Mouse (Mus musculus): ENCODE measurements at regions not wholly inside any gene's neighbourhood (a gene's known extent, or its start where the extent isn't known, plus 50 kb on each side); places are given as distances from the start of the nearest gene placed in this dataset.

- WGBS: 70% methylated on average over 5 of the region's 5 CpGs
- H3K27me3 ChIP-seq (replicated peaks; ENCODE audit: control insufficient read depth, insufficient read depth, low read length): no peaks in the 10 kb centered on the region
- no peak overlapping the region for H3K9ac ChIP-seq (ENCODE audit: low read depth, low read length)
- H3K4me2 ChIP-seq: no peak overlapping the region
- no peaks in the 10 kb centered on the region for H3K36me3 ChIP-seq (ENCODE audit: control insufficient read depth, insufficient read depth, low read length)
- no peaks in the 10 kb centered on the region for H3K9me3 ChIP-seq (ENCODE audit: control insufficient read depth, low read length)
- ATAC-seq (replicated peaks; ENCODE audit: low FRiP score) (no peak), DNase-seq (ENCODE audit: low spot score) (no peak)
- H3K27ac ChIP-seq (ENCODE audit: low read depth, low read length): no peak overlapping the region
- H3K4me3 ChIP-seq (ENCODE audit: low read depth, low read length): no peak overlapping the region
- peaks cover 3% of the 10 kb centered on the region for H3K4me1 ChIP-seq (replicated peaks; ENCODE audit: control insufficient read depth, insufficient read depth, low read length)
Observed at GRCm38 (mm10) chr19:21174636-21175035, 97.4 kb upstream of the Zfand5 start.

GRCm38 (mm10) chr19:21173896-21174483 lies 98.1 kb upstream of the Zfand5 start:
- 32% methylated on average over 5 of the region's 5 CpGs for WGBS
- DNase-seq (ENCODE audit: low spot score): no peak
- no peak overlapping the region for H3K27ac ChIP-seq (ENCODE audit: low read depth, low read length)

GRCm38 (mm10) chr19:21171191-21171590 lies 100.9 kb upstream of the Zfand5 start:
- 41% methylated on average over 2 of the region's 2 CpGs for WGBS
- no peaks in the 10 kb centered on the region for H3K36me3 ChIP-seq (ENCODE audit: control insufficient read depth, insufficient read depth, low read length)
- peaks cover 3% of the 10 kb centered on the region for H3K4me1 ChIP-seq (replicated peaks; ENCODE audit: control insufficient read depth, insufficient read depth, low read length)
- H3K4me2 ChIP-seq: no peak overlapping the region
- H3K9ac ChIP-seq (ENCODE audit: low read depth, low read length): no peak overlapping the region
- H3K27me3 ChIP-seq (replicated peaks; ENCODE audit: control insufficient read depth, insufficient read depth, low read length): no peaks in the 10 kb centered on the region
- no peaks in the 10 kb centered on the region for H3K9me3 ChIP-seq (ENCODE audit: control insufficient read depth, low read length)
- H3K4me3 ChIP-seq (ENCODE audit: low read depth, low read length): no peak overlapping the region
- ATAC-seq (replicated peaks; ENCODE audit: low FRiP score) (no peak), DNase-seq (ENCODE audit: low spot score) (no peak)
- no peak overlapping the region for H3K27ac ChIP-seq (ENCODE audit: low read depth, low read length)

More at GRCm38 (mm10) chr19:21173896-21174483, 98.1 kb upstream of the Zfand5 start:
- Histone ChIP-seq H3K9ac (ENCODE audit: low read depth, low read length) (no peak overlapping the region), H3K36me3 (ENCODE audit: control insufficient read depth, insufficient read depth, low read length) (no peaks in the 10 kb centered on the region), H3K27me3 (replicated peaks; ENCODE audit: control insufficient read depth, insufficient read depth, low read length) (no peaks in the 10 kb centered on the region), H3K4me3 (ENCODE audit: low read depth, low read length) (no peak overlapping the region), H3K4me1 (replicated peaks; ENCODE audit: control insufficient read depth, insufficient read depth, low read length) (peaks cover 3% of the 10 kb centered on the region), H3K9me3 (ENCODE audit: control insufficient read depth, low read length) (no peaks in the 10 kb centered on the region), H3K4me2 (no peak overlapping the region)
- no peak for ATAC-seq (replicated peaks; ENCODE audit: low FRiP score)

DNA sequence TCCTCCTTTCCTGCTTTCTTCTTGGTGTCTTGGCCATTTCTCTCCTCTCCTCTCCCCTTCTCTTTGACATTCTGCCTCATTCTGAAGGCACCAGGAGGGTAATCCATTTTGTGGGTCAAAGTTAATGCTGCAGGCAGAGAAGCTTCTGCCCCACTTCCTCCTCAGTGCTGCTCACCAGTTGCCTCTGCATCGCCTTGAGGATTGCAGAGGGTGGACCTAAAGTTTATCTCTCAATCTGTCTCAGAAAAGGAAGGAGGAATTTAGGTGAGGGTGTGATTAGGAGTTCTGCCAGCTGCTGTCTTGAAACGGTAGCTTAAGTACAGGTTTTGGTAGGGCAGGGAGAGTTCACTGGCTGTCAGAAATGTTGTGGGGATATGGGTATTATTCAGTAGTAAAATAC lies 101.3 kb upstream of the Zfand5 start:
- peaks cover 3% of the 10 kb centered on the region for H3K4me1 ChIP-seq (replicated peaks; ENCODE audit: control insufficient read depth, insufficient read depth, low read length)
- no peak overlapping the region for H3K4me3 ChIP-seq (ENCODE audit: low read depth, low read length)
- no peaks in the 10 kb centered on the region for H3K36me3 ChIP-seq (ENCODE audit: control insufficient read depth, insufficient read depth, low read length)
- H3K27ac ChIP-seq (ENCODE audit: low read depth, low read length): no peak overlapping the region
- H3K9ac ChIP-seq (ENCODE audit: low read depth, low read length): no peak overlapping the region
- H3K27me3 ChIP-seq (replicated peaks; ENCODE audit: control insufficient read depth, insufficient read depth, low read length): no peaks in the 10 kb centered on the region
- no peak for ATAC-seq (replicated peaks; ENCODE audit: low FRiP score)
- no peaks in the 10 kb centered on the region for H3K9me3 ChIP-seq (ENCODE audit: control insufficient read depth, low read length)
- no peak overlapping the region for H3K4me2 ChIP-seq
- WGBS: 10% methylated on average over 2 of the region's 2 CpGs
- no peak for DNase-seq (ENCODE audit: low spot score)

DNA sequence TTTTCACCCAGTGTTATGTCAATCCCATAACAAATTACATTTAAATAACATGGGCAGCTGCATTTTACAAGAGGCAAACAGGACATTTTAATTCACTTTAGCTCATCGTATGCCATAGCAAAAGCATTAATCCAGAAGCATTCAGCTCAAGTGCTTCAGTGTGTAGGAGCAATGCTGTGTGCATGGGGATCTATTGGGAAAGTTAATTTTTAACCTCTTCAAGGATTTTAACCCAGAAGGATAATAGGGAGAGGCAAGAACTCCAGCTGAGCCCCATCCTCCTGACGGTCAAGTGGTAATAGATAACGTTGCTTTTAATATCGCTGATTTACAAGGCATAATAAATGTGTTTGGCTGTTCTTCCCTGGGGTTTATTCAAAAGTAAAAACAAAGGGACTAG lies 105.1 kb upstream of the Zfand5 start:
- no peaks in the 10 kb centered on the region for H3K9me3 ChIP-seq (ENCODE audit: control insufficient read depth, low read length)
- DNase-seq (ENCODE audit: low spot score): no peak
- no peak overlapping the region; the same call in 1 of the 2 replicates for H3K4me2 ChIP-seq
- H3K27ac ChIP-seq (ENCODE audit: low read depth, low read length): no peak overlapping the region
- ATAC-seq (replicated peaks; ENCODE audit: low FRiP score): no peak
- H3K4me1 ChIP-seq (replicated peaks; ENCODE audit: control insufficient read depth, insufficient read depth, low read length): no peaks in the 10 kb centered on the region
- no peak overlapping the region for H3K9ac ChIP-seq (ENCODE audit: low read depth, low read length)
- H3K36me3 ChIP-seq (ENCODE audit: control insufficient read depth, insufficient read depth, low read length): no peaks in the 10 kb centered on the region
- H3K4me3 ChIP-seq (ENCODE audit: low read depth, low read length): no peak overlapping the region
- WGBS: 64% methylated on average over 4 of the region's 4 CpGs
- H3K27me3 ChIP-seq (replicated peaks; ENCODE audit: control insufficient read depth, insufficient read depth, low read length): no peaks in the 10 kb centered on the region

DNA sequence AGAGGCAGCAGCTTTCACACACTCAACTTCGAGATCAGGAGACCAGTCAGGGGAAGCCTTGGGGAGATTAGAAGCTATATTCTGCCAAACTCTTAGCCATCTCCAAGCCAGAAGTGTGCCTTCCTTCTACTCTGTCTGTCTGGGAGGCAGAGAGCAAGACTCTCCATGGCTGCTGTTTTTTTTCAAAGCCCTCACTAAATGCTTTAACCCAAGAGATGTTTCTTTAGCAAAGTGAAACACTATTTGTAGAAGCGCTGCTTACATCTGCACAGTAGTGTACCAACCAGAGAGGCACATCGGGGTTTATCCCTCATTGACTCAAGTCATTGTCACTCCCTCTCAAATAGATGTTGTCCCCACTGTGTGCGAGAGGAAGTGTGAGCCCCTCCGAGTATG lies 105.6 kb upstream of the Zfand5 start:
- H3K9me3 ChIP-seq (ENCODE audit: control insufficient read depth, low read length): no peaks in the 10 kb centered on the region
- ATAC-seq (replicated peaks; ENCODE audit: low FRiP score) (no peak), DNase-seq (ENCODE audit: low spot score) (no peak)
- H3K27me3 ChIP-seq (replicated peaks; ENCODE audit: control insufficient read depth, insufficient read depth, low read length): no peaks in the 10 kb centered on the region
- peak overlapping the region; percentile 0; the same call in 1 of the 2 replicates for H3K4me2 ChIP-seq
- WGBS: 70% methylated on average over 5 of the region's 5 CpGs
- H3K9ac ChIP-seq (ENCODE audit: low read depth, low read length): no peak overlapping the region
- H3K4me1 ChIP-seq (replicated peaks; ENCODE audit: control insufficient read depth, insufficient read depth, low read length): no peaks in the 10 kb centered on the region
- H3K4me3 ChIP-seq (ENCODE audit: low read depth, low read length): no peak overlapping the region
- no peak overlapping the region for H3K27ac ChIP-seq (ENCODE audit: low read depth, low read length)
- H3K36me3 ChIP-seq (ENCODE audit: control insufficient read depth, insufficient read depth, low read length): no peaks in the 10 kb centered on the region

GRCm38 (mm10) chr19:21165763-21166464 lies 106.2 kb upstream of the Zfand5 start:
- H3K4me2 ChIP-seq: no peak overlapping the region

DNA sequence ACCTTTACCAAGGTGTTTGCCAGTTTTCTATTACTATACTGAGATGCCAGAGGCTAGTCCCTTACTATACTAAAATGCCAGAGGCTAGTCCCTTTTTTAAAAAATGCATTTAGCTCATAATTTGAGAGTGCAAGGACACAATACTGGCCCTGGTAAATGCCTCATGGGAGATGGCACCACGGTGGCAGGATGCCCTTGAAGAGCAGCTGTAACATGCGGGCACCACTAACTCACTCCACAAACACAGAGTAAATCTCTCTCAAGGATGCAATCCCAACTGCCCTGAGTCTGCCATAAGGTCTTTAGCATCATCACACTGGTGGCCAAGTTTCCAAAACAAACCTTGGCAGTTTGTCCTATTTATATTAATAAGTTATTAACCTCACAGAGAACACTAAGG lies 108.1 kb upstream of the Zfand5 start:
- Histone ChIP-seq H3K4me1 (replicated peaks; ENCODE audit: control insufficient read depth, insufficient read depth, low read length) (no peaks in the 10 kb centered on the region), H3K9ac (ENCODE audit: low read depth, low read length) (no peak overlapping the region), H3K9me3 (ENCODE audit: control insufficient read depth, low read length) (no peaks in the 10 kb centered on the region), H3K27me3 (replicated peaks; ENCODE audit: control insufficient read depth, insufficient read depth, low read length) (no peaks in the 10 kb centered on the region), H3K4me2 (no peak overlapping the region), H3K4me3 (ENCODE audit: low read depth, low read length) (no peak overlapping the region), H3K36me3 (ENCODE audit: control insufficient read depth, insufficient read depth, low read length) (no peaks in the 10 kb centered on the region), H3K27ac (ENCODE audit: low read depth, low read length) (no peak overlapping the region)
- WGBS: 81% methylated on average over 2 of the region's 2 CpGs
- no peak for DNase-seq (ENCODE audit: low spot score)
- ATAC-seq (replicated peaks; ENCODE audit: low FRiP score): no peak

More at GRCm38 (mm10) chr19:21165763-21166464, 106.2 kb upstream of the Zfand5 start:
- no peaks in the 10 kb centered on the region for H3K4me1 ChIP-seq (replicated peaks; ENCODE audit: control insufficient read depth, insufficient read depth, low read length)
- DNase-seq (ENCODE audit: low spot score): no peak
- no peak overlapping the region for H3K9ac ChIP-seq (ENCODE audit: low read depth, low read length)
- WGBS: 62% methylated on average over 10 of the region's 10 CpGs
- H3K36me3 ChIP-seq (ENCODE audit: control insufficient read depth, insufficient read depth, low read length): no peaks in the 10 kb centered on the region
- H3K27ac ChIP-seq (ENCODE audit: low read depth, low read length): no peak overlapping the region
- H3K9me3 ChIP-seq (ENCODE audit: control insufficient read depth, low read length): no peaks in the 10 kb centered on the region
- no peaks in the 10 kb centered on the region for H3K27me3 ChIP-seq (replicated peaks; ENCODE audit: control insufficient read depth, insufficient read depth, low read length)
- no peak for ATAC-seq (replicated peaks; ENCODE audit: low FRiP score)
- no peak overlapping the region for H3K4me3 ChIP-seq (ENCODE audit: low read depth, low read length)

- no peak overlapping the region for H3K4me2 ChIP-seq
- DNase-seq (ENCODE audit: low spot score) (no peak), ATAC-seq (replicated peaks; ENCODE audit: low FRiP score) (no peak)
- H3K36me3 ChIP-seq (ENCODE audit: control insufficient read depth, insufficient read depth, low read length): no peaks in the 10 kb centered on the region
- no peak overlapping the region for H3K4me3 ChIP-seq (ENCODE audit: low read depth, low read length)
- no peaks in the 10 kb centered on the region for H3K9me3 ChIP-seq (ENCODE audit: control insufficient read depth, low read length)
- no peaks in the 10 kb centered on the region for H3K27me3 ChIP-seq (replicated peaks; ENCODE audit: control insufficient read depth, insufficient read depth, low read length)
- 45% methylated on average over 4 of the region's 4 CpGs for WGBS
- no peaks in the 10 kb centered on the region for H3K4me1 ChIP-seq (replicated peaks; ENCODE audit: control insufficient read depth, insufficient read depth, low read length)
- no peak overlapping the region for H3K9ac ChIP-seq (ENCODE audit: low read depth, low read length)
- H3K27ac ChIP-seq (ENCODE audit: low read depth, low read length): no peak overlapping the region
Observed at GRCm38 (mm10) chr19:21160946-21161345, 111.1 kb upstream of the Zfand5 start.

Measured in liver, embryonic 11.5 days (tissue).